Comparison of ENCODE assay signal across 22 mouse cellular contexts in genomic region chr6:31606429-31606828, GRCm38 (mm10). TPM values are rescaled to one million over a fixed set of nuclear protein-coding genes. Genes with fewer than 3 reads are reported as not detected.
"Had no signal": no experiment of that assay in that cellular context is flagged by ENCODE, and none has a peak within 500 bp of the region (broad histone marks: within the 10 kb centered on the region; RNA-seq: fewer than 3 reads in every experiment).

No protein-coding gene starts in this region.

- H3K4me3 ChIP-seq: layer of hippocampus, adult 2 months; limb, embryonic 10.5 days; limb, embryonic 13.5 days; liver, embryonic 12.5 days; midbrain, embryonic 12.5 days; midbrain, embryonic 15.5 days; neural tube, embryonic 12.5 days; neural tube, embryonic 15.5 days had no signal

- H3K36me3 ChIP-seq: limb, embryonic 10.5 days; limb, embryonic 13.5 days; liver, embryonic 12.5 days; midbrain, embryonic 12.5 days; midbrain, embryonic 15.5 days; neural tube, embryonic 12.5 days; neural tube, embryonic 15.5 days had no signal

- H3K4me1 ChIP-seq: midbrain, embryonic 15.5 days; neural tube, embryonic 12.5 days had no signal

- H3K4me2 ChIP-seq: limb, embryonic 13.5 days; liver, embryonic 12.5 days; lung, embryonic 14.5 days; midbrain, embryonic 12.5 days; midbrain, embryonic 15.5 days; neural tube, embryonic 12.5 days; neural tube, embryonic 15.5 days had no signal

- H3K9ac ChIP-seq: limb, embryonic 13.5 days; liver, embryonic 12.5 days; lung, embryonic 14.5 days; midbrain, embryonic 12.5 days; midbrain, embryonic 15.5 days; neural tube, embryonic 12.5 days; neural tube, embryonic 15.5 days had no signal

- H3K9me3 ChIP-seq: limb, embryonic 10.5 days; limb, embryonic 13.5 days; liver, embryonic 12.5 days; midbrain, embryonic 12.5 days; midbrain, embryonic 15.5 days; neural tube, embryonic 12.5 days; neural tube, embryonic 15.5 days had no signal

- ATAC-seq: intestine, embryonic 16.5 days; liver, embryonic 12.5 days; lung, postnatal 0 days; midbrain, embryonic 15.5 days had no signal

- H3K27ac ChIP-seq: layer of hippocampus, adult 2 months; limb, embryonic 10.5 days; limb, embryonic 13.5 days; liver, embryonic 12.5 days; macrophage; midbrain, embryonic 12.5 days; midbrain, embryonic 15.5 days; neural tube, embryonic 12.5 days; neural tube, embryonic 15.5 days; stomach, postnatal 0 days had no signal

- DNase-seq: layer of hippocampus, adult 9-11 months; liver; lung, embryonic 14.5 days; right cerebral cortex, adult 18-20 months; right cerebral cortex, postnatal 14 days; right cerebral cortex, postnatal 4 days; thymus, adult 2 months; thymus, postnatal 14 days; thymus, postnatal 4 days had no signal

- H3K27me3 ChIP-seq: limb, embryonic 13.5 days; midbrain, embryonic 12.5 days; midbrain, embryonic 15.5 days; neural tube, embryonic 12.5 days; neural tube, embryonic 15.5 days had no signal

RNA-seq across cellular contexts. Expression of gene Podxl, which starts 42.6 kb away (rescaled TPM):
- total RNA-seq: megakaryocyte, adult 5-6 weeks had no signal
- polyA plus RNA-seq: macrophage had no signal
